ENCODE assay signal across 9 mouse cellular contexts in the genomic region with DNA sequence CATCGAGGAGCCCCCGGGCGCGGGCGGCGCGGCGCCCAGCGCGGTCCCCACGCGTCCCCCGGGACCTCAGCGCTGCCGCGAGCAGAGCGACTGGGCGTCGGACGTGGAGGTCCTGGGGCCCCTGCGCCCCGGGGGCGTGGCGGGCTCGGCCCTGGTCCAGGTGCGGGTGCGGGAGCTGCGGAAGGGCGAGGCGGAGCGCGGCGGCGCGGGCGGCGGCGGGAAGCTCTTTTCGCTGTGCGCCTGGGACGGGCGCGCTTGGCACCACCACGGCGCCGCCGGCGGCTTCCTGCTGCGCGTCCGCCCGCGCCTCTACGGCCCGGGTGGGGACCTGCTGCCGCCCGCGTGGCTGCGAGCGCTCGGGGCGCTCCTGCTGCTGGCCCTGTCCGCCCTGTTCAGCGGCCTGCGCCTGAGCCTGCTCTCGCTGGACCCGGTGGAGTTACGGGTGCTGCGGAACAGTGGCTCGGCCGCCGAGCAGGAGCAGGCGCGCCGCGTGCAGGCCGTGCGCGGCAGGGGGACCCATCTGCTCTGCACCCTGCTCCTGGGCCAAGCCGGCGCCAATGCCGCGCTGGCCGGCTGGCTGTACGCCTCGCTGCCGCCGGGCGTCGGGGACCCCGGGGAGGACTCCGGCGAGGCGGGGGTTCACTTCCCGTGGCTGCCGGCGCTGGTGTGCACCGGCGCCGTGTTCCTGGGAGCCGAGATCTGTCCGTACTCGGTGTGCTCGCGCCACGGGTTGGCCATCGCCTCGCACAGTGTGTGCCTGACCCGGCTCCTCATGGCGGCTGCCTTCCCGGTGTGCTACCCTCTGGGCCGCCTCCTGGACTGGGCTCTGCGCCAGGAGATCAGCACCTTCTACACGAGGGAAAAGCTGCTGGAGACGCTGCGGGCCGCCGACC. TPM values are rescaled to one million over a fixed set of nuclear protein-coding genes. Genes with fewer than 3 reads are reported as not detected.
A peak's percentile ranks its signal among the peaks of the same experiment; 100 is the strongest.
DNase-seq lines count a peak whose midpoint lies in the region; ATAC-seq and TF ChIP-seq lines count a peak whose summit lies in the region.
"Had no signal": no experiment of that assay in that cellular context is flagged by ENCODE, and none has a peak within 500 bp of the region (broad histone marks: within the 10 kb centered on the region; RNA-seq: fewer than 3 reads in every experiment).

No protein-coding gene starts in this region.

- no peaks in the 10 kb centered on the region for H3K9me3 ChIP-seq in lung, embryonic 15.5 days
- no peaks in the 10 kb centered on the region for H3K9me3 ChIP-seq in liver, embryonic 13.5 days (replicated peaks)

- H3K9ac ChIP-seq in lung, embryonic 15.5 days = no peak overlapping the region
- no peak overlapping the region for H3K9ac ChIP-seq in liver, embryonic 13.5 days

- no peak overlapping the region for H3K27ac ChIP-seq in lung, embryonic 15.5 days
- peak overlapping the region; percentile 67 for H3K27ac ChIP-seq in kidney, adult 2 months (ENCODE audit: insufficient read depth, low read depth, low read length)
- H3K27ac ChIP-seq in liver, embryonic 13.5 days = no peak overlapping the region

- ATAC-seq in lung, embryonic 15.5 days (ENCODE audit: borderline replicate concordance, extremely low read depth, low FRiP score, low TSS enrichment) = peak; percentile 37; the same call in 1 of the 2 replicates
- ATAC-seq in liver, embryonic 13.5 days (ENCODE audit: low read depth) = 0 out of 2 replicates have a peak, but pooled peaks have one; percentile 26

- DNase-seq in lung, postnatal 14 days = no peak
- peak; percentile 76 to 79 for DNase-seq in cerebellum, postnatal 10 days
- DNase-seq in gastrocnemius, postnatal 25 days = peak; percentile 11
- DNase-seq in kidney, adult 2 months = peak; percentile 76
- no peak for DNase-seq in liver, embryonic 13.5 days
- DNase-seq in right cerebral cortex, postnatal 25 days = peak; percentile 74
- no peak for DNase-seq in spleen, postnatal 14 days (ENCODE audit: low spot score in 2 of 2)

- TF ChIP-seq POLR2A in kidney, adult 2 months (IDR thresholded peaks at IDR 0.05; ENCODE audit: low read depth, low read length) = no peak

- peaks cover 16% of the 10 kb centered on the region for H3K4me1 ChIP-seq in lung, embryonic 15.5 days
- no peaks in the 10 kb centered on the region; the same call in 1 of the 2 replicates for H3K4me1 ChIP-seq in kidney, adult 2 months (ENCODE audit: control insufficient read depth, insufficient read depth, low read length)
- H3K4me1 ChIP-seq in liver, embryonic 13.5 days (replicated peaks) = peaks cover 11% of the 10 kb centered on the region

- peak overlapping the region; percentile 53 for H3K4me3 ChIP-seq in lung, embryonic 15.5 days
- peak overlapping the region; percentile 82 for H3K4me3 ChIP-seq in kidney, adult 2 months (ENCODE audit: insufficient read depth, low read depth, low read length)
- H3K4me3 ChIP-seq in liver, embryonic 13.5 days (replicated peaks) = peak overlapping the region; percentile 55
- H3K4me3 ChIP-seq: myocyte had no signal

- H3K4me2 ChIP-seq in lung, embryonic 15.5 days = peak overlapping the region; percentile 98
- H3K4me2 ChIP-seq in liver, embryonic 13.5 days = peak overlapping the region; percentile 71

- WGBS in lung, embryonic 15.5 days = under 1% methylated on average over 109 of the region's 118 CpGs
- under 1% methylated on average over 103 of the region's 118 CpGs for WGBS in kidney, adult 2 months
- whole genome bisulfite sequencing in liver, embryonic 13.5 days (ENCODE audit: insufficient replicate concordance) = 1% methylated on average over 109 of the region's 118 CpGs

- H3K36me3 ChIP-seq in lung, embryonic 15.5 days = no peaks in the 10 kb centered on the region
- no peaks in the 10 kb centered on the region for H3K36me3 ChIP-seq in kidney, adult 2 months (ENCODE audit: control insufficient read depth, insufficient read depth, low read length)
- H3K36me3 ChIP-seq in liver, embryonic 13.5 days = no peaks in the 10 kb centered on the region

- H3K27me3 ChIP-seq in lung, embryonic 15.5 days = peaks cover 61% of the 10 kb centered on the region
- H3K27me3 ChIP-seq in kidney, adult 2 months (replicated peaks; ENCODE audit: control insufficient read depth, insufficient read depth, low read length) = no peaks in the 10 kb centered on the region
- H3K27me3 ChIP-seq in liver, embryonic 13.5 days = peaks cover 77% of the 10 kb centered on the region

- no peak for TF ChIP-seq CTCF in kidney, adult 2 months (conservative IDR thresholded peaks at IDR 0.05; ENCODE audit: insufficient read depth, insufficient read length, low read depth, low read length)

RNA-seq across cellular contexts. Expression of a gene that starts 0.8 kb away (rescaled TPM):
- polyA plus RNA-seq in lung, embryonic 15.5 days (2015; fragmentation: Nextera tagmentation; extraction: Ambion mirVana) = 0.06 and 0.10 TPM in 2 replicates
- total RNA-seq in gastrocnemius, postnatal 25 days (2021) = under 1 TPM in 1 of 2 experiments, not detected in 1; 0.05 TPM
- 6.0 and 7.4 TPM in 2 replicates for polyA plus RNA-seq in kidney, adult 2 months (2012; rRNA removed)
- 0.07 and 0.37 TPM in 2 replicates for polyA plus RNA-seq in liver, embryonic 13.5 days (2015; fragmentation: Nextera tagmentation; extraction: Ambion mirVana)
- polyA plus RNA-seq: myocyte had no signal

RNA-seq across cellular contexts. Expression of a gene that starts 52.9 kb away (rescaled TPM):
- polyA plus RNA-seq in lung, embryonic 15.5 days (2015; fragmentation: Nextera tagmentation; extraction: Ambion mirVana) = 8.2 and 9.3 TPM in 2 replicates
- under 1 TPM in 1 of 2 experiments, not detected in 1; 0.80 TPM for total RNA-seq in gastrocnemius, postnatal 25 days (2021)
- polyA plus RNA-seq in kidney, adult 2 months (2012; rRNA removed) = 0.05 and 0.23 TPM in 2 replicates
- 0.02 TPM in 1 of 2 replicates, not detected in the other for polyA plus RNA-seq in liver, embryonic 13.5 days (2015; fragmentation: Nextera tagmentation; extraction: Ambion mirVana)
- polyA plus RNA-seq: myocyte had no signal

Comparison
In these comparisons a context has a peak if more than half of its experiments do, and no peak if none do; other contexts are left out.
1. DNase-seq: peak in cerebellum, postnatal 10 days (2 of 2), gastrocnemius, postnatal 25 days (single experiment), kidney, adult 2 months (single experiment) and right cerebral cortex, postnatal 25 days (single experiment); none in lung, postnatal 14 days (single experiment), liver, embryonic 13.5 days (single experiment) and spleen, postnatal 14 days (0 of 2).
2. Peak in every context shown above with its lines, with median percentiles within 50 percentile points of each other: H3K4me3 ChIP-seq.